Mouse (Mus musculus) G1E-ER4 (cell line): Measurements from ENCODE around the gene Rcor2. TPM values are rescaled to one million over a fixed set of nuclear protein-coding genes. Genes with fewer than 3 reads are reported as not detected.

Experiments
- GATA1 ChIP-seq: IDR thresholded peaks from one replicate; pipeline ENCODE4 v1.8.0; 2012; ENCODE audit warnings: low read length, inconsistent platforms
- polyA plus RNA-seq: library from polyadenylated mRNA; stranded (reverse); fragments of >175 nt; gene quantifications from 2 replicates; pipeline ENCODE4 v1.2.3, GENCODE M21; 2012

Gene Rcor2
- polyA plus RNA-seq, 1 experiment = 53.6 TPM

- no peak for TF ChIP-seq GATA1
Observed at GRCm38 (mm10) chr19:7257881-7258280, 9.2 kb upstream of the Rcor2 start.

- no peak for TF ChIP-seq GATA1
Observed at GRCm38 (mm10) chr19:7261476-7261875, 5.6 kb upstream of the Rcor2 start.

GRCm38 (mm10) chr19:7261964-7262363 lies 5.2 kb upstream of the Rcor2 start:
- no peak for TF ChIP-seq GATA1

GRCm38 (mm10) chr19:7262592-7262991 lies 4.5 kb upstream of the Rcor2 start:
- no peak for TF ChIP-seq GATA1

- no peak for TF ChIP-seq GATA1
Observed at GRCm38 (mm10) chr19:7264088-7264765, 2.9 kb upstream of the Rcor2 start.

- no peak for TF ChIP-seq GATA1
Observed at GRCm38 (mm10) chr19:7264766-7265331, 2.3 kb upstream of the Rcor2 start.

GRCm38 (mm10) chr19:7265478-7266191 lies 1.5 kb upstream of the Rcor2 start:
- no peak for TF ChIP-seq GATA1

GRCm38 (mm10) chr19:7266421-7266831 lies 699 bp upstream of the Rcor2 start:
- TF ChIP-seq GATA1 = no peak

GRCm38 (mm10) chr19:7267781-7268721 lies 926 bp downstream of the Rcor2 start:
- no peak for TF ChIP-seq GATA1

GRCm38 (mm10) chr19:7268722-7269090 lies 1.6 kb downstream of the Rcor2 start:
- no peak for TF ChIP-seq GATA1

GRCm38 (mm10) chr19:7269290-7270044 lies 2.3 kb downstream of the Rcor2 start:
- TF ChIP-seq GATA1 = no peak

GRCm38 (mm10) chr19:7273486-7273885 lies 6.4 kb downstream of the Rcor2 start:
- TF ChIP-seq GATA1 = no peak

- TF ChIP-seq GATA1 = no peak
Observed at GRCm38 (mm10) chr19:7274326-7274990, 7.3 kb downstream of the Rcor2 start.

- TF ChIP-seq GATA1 = no peak
Observed at GRCm38 (mm10) chr19:7275131-7275789, 8.1 kb downstream of the Rcor2 start.
